Mouse (Mus musculus): ENCODE results near the gene Chka.

- no peak for TF ChIP-seq POLR2A (IDR thresholded peaks at IDR 0.05; ENCODE audit: borderline replicate concordance, extremely low read depth, low read depth, low read length)
- no peak for TF ChIP-seq CTCF (IDR thresholded peaks at IDR 0.05; ENCODE audit: insufficient read depth, low read length)
These were observed 90.7 kb downstream of the Chka start for GRCm38 (mm10) chr19:3942315-3942714.

Measured in lung, adult 2 months (tissue).